Mouse (Mus musculus) embryonic facial prominence, embryonic 15.5 days (tissue): ENCODE results near the gene Rem1. TPM values are rescaled to one million over a fixed set of nuclear protein-coding genes. Genes with fewer than 3 reads are reported as not detected.

Source experiments
- ATAC-seq: fragments of 200-750 bp; cut with Nextera tagmentation; 2 replicates; pipeline ENCODE4 v1.8.0; 2017; ENCODE audit warnings: low read depth, moderate TSS enrichment; ENCODE audit not compliant: insufficient number of reproducible peaks, low FRiP score, low TSS enrichment
- H3K27ac ChIP-seq: fragments of 300-500 bp; sonication (generic); replicated peaks from 2 replicates; pipeline ENCODE4 v1.5.1; 2015; ENCODE audit warnings: mild to moderate bottlenecking, inconsistent platforms
- H3K27me3 ChIP-seq: fragments of 300-500 bp; sonication (generic); 2 replicates; pipeline ENCODE4 v1.6.1; 2015; ENCODE audit warnings: inconsistent platforms
- H3K36me3 ChIP-seq: fragments of 300-500 bp; sonication (generic); 2 replicates; pipeline ENCODE4 v1.6.1; 2015; ENCODE audit warnings: mild to moderate bottlenecking, inconsistent platforms
- H3K4me1 ChIP-seq: fragments of 300-500 bp; sonication (generic); 2 replicates; pipeline ENCODE4 v1.6.1; 2015; ENCODE audit warnings: inconsistent platforms
- H3K4me2 ChIP-seq: fragments of 300-500 bp; sonication (generic); replicated peaks from 2 replicates; pipeline ENCODE4 v1.6.1; 2015; ENCODE audit warnings: mild to moderate bottlenecking, inconsistent platforms
- H3K4me3 ChIP-seq: fragments of 300-500 bp; sonication (generic); replicated peaks from 2 replicates; pipeline ENCODE4 v1.5.1; 2015; ENCODE audit warnings: mild to moderate bottlenecking, inconsistent platforms
- H3K9ac ChIP-seq: fragments of 300-500 bp; sonication (generic); 2 replicates; pipeline ENCODE4 v1.6.1; 2015; ENCODE audit warnings: inconsistent platforms
- H3K9me3 ChIP-seq: fragments of 300-500 bp; sonication (generic); replicated peaks from 2 replicates; pipeline ENCODE4 v1.6.1; 2016; ENCODE audit warnings: inconsistent platforms
- WGBS: fragments of 180-500 bp; shearing (Covaris S2); methylation state at CpG from one replicate; pipeline ENCODE4 v1.1.7; 2015; 5-methylcytosine and 5-hydroxymethylcytosine counted together
- polyA plus RNA-seq: library from polyadenylated mRNA; unstranded; fragments of >200 nt; fragmentation: Nextera tagmentation; extraction: Ambion mirVana; gene quantifications from 2 replicates; pipeline ENCODE4 v1.2.1, GENCODE M21; 2015

Rem1 gene
- polyA plus RNA-seq, 1 experiment from 2014 or later, result 5.3 TPM

- Histone ChIP-seq H3K27me3 (no peaks in the 10 kb centered on the region), H3K4me3 (no peak overlapping the region), H3K9me3 (no peaks in the 10 kb centered on the region), H3K4me1 (no peaks in the 10 kb centered on the region), H3K27ac (no peak overlapping the region), H3K9ac (no peak overlapping the region), H3K36me3 (no peaks in the 10 kb centered on the region), H3K4me2 (no peak overlapping the region)
- WGBS, result 86% methylated on average over 1 of the region's 1 CpGs
- no peak for ATAC-seq
These were observed 18.0 kb upstream of the Rem1 start for GRCm38 (mm10) chr2:152608719-152609118.

- ATAC-seq, result no peak
- H3K9ac ChIP-seq, result no peak overlapping the region
- H3K27me3 ChIP-seq, result no peaks in the 10 kb centered on the region
- no peaks in the 10 kb centered on the region for H3K9me3 ChIP-seq
- 36% methylated on average over 7 of the region's 8 CpGs for WGBS
- H3K36me3 ChIP-seq, result no peaks in the 10 kb centered on the region
- H3K4me3 ChIP-seq, result no peak overlapping the region
- no peak overlapping the region for H3K27ac ChIP-seq
- H3K4me2 ChIP-seq, result no peak overlapping the region
- H3K4me1 ChIP-seq, result no peaks in the 10 kb centered on the region
These were observed 14.6 kb upstream of the Rem1 start for GRCm38 (mm10) chr2:152612193-152612592.

GRCm38 (mm10) chr2:152615563-152615962 lies 11.2 kb upstream of the Rem1 start:
- Histone ChIP-seq H3K4me3 (no peak overlapping the region), H3K36me3 (no peaks in the 10 kb centered on the region), H3K4me1 (0 out of 2 replicates have a peak, but pooled peaks cover under 1% of the 10 kb centered on the region), H3K27me3 (no peaks in the 10 kb centered on the region), H3K9me3 (no peaks in the 10 kb centered on the region), H3K27ac (no peak overlapping the region), H3K4me2 (no peak overlapping the region), H3K9ac (no peak overlapping the region)
- WGBS, result 9% methylated on average over 7 of the region's 7 CpGs
- ATAC-seq, result no peak; the same call in 1 of the 2 replicates

GRCm38 (mm10) chr2:152616470-152616869 lies 10.3 kb upstream of the Rem1 start:
- Histone ChIP-seq H3K9me3 (no peaks in the 10 kb centered on the region), H3K4me3 (no peak overlapping the region), H3K9ac (no peak overlapping the region), H3K4me1 (0 out of 2 replicates have a peak, but pooled peaks cover 6% of the 10 kb centered on the region), H3K27ac (no peak overlapping the region), H3K4me2 (no peak overlapping the region), H3K27me3 (no peaks in the 10 kb centered on the region), H3K36me3 (no peaks in the 10 kb centered on the region)
- no peak for ATAC-seq
- WGBS, result 65% methylated on average over 6 of the region's 6 CpGs

- Histone ChIP-seq H3K9ac (no peak overlapping the region), H3K27ac (no peak overlapping the region), H3K4me3 (no peak overlapping the region), H3K27me3 (no peaks in the 10 kb centered on the region), H3K4me1 (0 out of 2 replicates have a peak, but pooled peaks cover 6% of the 10 kb centered on the region), H3K9me3 (no peaks in the 10 kb centered on the region), H3K36me3 (no peaks in the 10 kb centered on the region), H3K4me2 (no peak overlapping the region)
- WGBS, result 60% methylated on average over 5 of the region's 5 CpGs
- ATAC-seq, result no peak
These were observed 9.4 kb upstream of the Rem1 start for GRCm38 (mm10) chr2:152617374-152617773.

GRCm38 (mm10) chr2:152620367-152621134 lies 6.2 kb upstream of the Rem1 start:
- no peaks in the 10 kb centered on the region for H3K36me3 ChIP-seq
- no peaks in the 10 kb centered on the region for H3K9me3 ChIP-seq
- no peak overlapping the region for H3K4me3 ChIP-seq
- WGBS, result 48% methylated on average over 9 of the region's 9 CpGs
- H3K27ac ChIP-seq, result no peak overlapping the region
- H3K4me2 ChIP-seq, result no peak overlapping the region
- no peak for ATAC-seq
- no peak overlapping the region for H3K9ac ChIP-seq
- 0 out of 2 replicates have a peak, but pooled peaks cover 6% of the 10 kb centered on the region for H3K4me1 ChIP-seq
- peaks cover 4% of the 10 kb centered on the region; the same call in 1 of the 2 replicates for H3K27me3 ChIP-seq

- Histone ChIP-seq H3K4me1 (peaks cover 14% of the 10 kb centered on the region), H3K4me3 (no peak overlapping the region), H3K9ac (no peak overlapping the region), H3K27ac (no peak overlapping the region), H3K4me2 (no peak overlapping the region), H3K36me3 (no peaks in the 10 kb centered on the region), H3K27me3 (peaks cover 19% of the 10 kb centered on the region), H3K9me3 (no peaks in the 10 kb centered on the region)
- ATAC-seq, result no peak
- WGBS, result 83% methylated on average over 13 of the region's 13 CpGs
These were observed 4.6 kb upstream of the Rem1 start for GRCm38 (mm10) chr2:152622151-152622550.

GRCm38 (mm10) chr2:152622953-152623352 lies 3.8 kb upstream of the Rem1 start, which contains the start of gene Defb25:
Gene Defb25, minus strand, starts transcription at chr2:152623053.
- H3K9me3 ChIP-seq, result no peaks in the 10 kb centered on the region
- WGBS, result 72% methylated on average over 7 of the region's 7 CpGs
- H3K4me2 ChIP-seq, result no peak within 1 kb of the TSS
- peaks cover 19% of the 10 kb centered on the region for H3K4me1 ChIP-seq
- H3K4me3 ChIP-seq, result no peak within 1 kb of the TSS
- no peak within 1 kb of the TSS for H3K27ac ChIP-seq
- H3K9ac ChIP-seq, result no peak within 1 kb of the TSS
- ATAC-seq, result no peak
- peaks cover 26% of the 10 kb centered on the region for H3K27me3 ChIP-seq
- no peaks in the 10 kb centered on the region for H3K36me3 ChIP-seq

- Histone ChIP-seq H3K27me3 (peaks cover 40% of the 10 kb centered on the region), H3K27ac (no peak overlapping the region), H3K36me3 (no peaks in the 10 kb centered on the region), H3K9ac (no peak overlapping the region), H3K4me2 (no peak overlapping the region), H3K9me3 (no peaks in the 10 kb centered on the region), H3K4me3 (no peak overlapping the region), H3K4me1 (peaks cover 19% of the 10 kb centered on the region)
- 83% methylated on average over 2 of the region's 2 CpGs for WGBS
- no peak for ATAC-seq
These were observed 2.2 kb upstream of the Rem1 start for GRCm38 (mm10) chr2:152624566-152624965.

- ATAC-seq, result no peak
- WGBS, result 20% methylated on average over 1 of the region's 1 CpGs
- Histone ChIP-seq H3K9ac (no peak overlapping the region), H3K36me3 (no peaks in the 10 kb centered on the region), H3K27ac (no peak overlapping the region), H3K4me1 (peaks cover 19% of the 10 kb centered on the region), H3K27me3 (peaks cover 41% of the 10 kb centered on the region), H3K9me3 (no peaks in the 10 kb centered on the region), H3K4me2 (no peak overlapping the region), H3K4me3 (no peak overlapping the region)
These were observed 1.5 kb upstream of the Rem1 start for GRCm38 (mm10) chr2:152625256-152625655.

GRCm38 (mm10) chr2:152628066-152628465 lies 1.3 kb downstream of the Rem1 start:
- H3K4me3 ChIP-seq, result no peak overlapping the region
- no peak overlapping the region for H3K27ac ChIP-seq
- 41% methylated on average over 17 of the region's 17 CpGs for WGBS
- no peaks in the 10 kb centered on the region for H3K9me3 ChIP-seq
- H3K36me3 ChIP-seq, result no peaks in the 10 kb centered on the region
- ATAC-seq, result no peak
- peaks cover 13% of the 10 kb centered on the region for H3K4me1 ChIP-seq
- peak overlapping the region; percentile 88; the same call in 1 of the 2 replicates for H3K4me2 ChIP-seq
- H3K9ac ChIP-seq, result no peak overlapping the region
- peaks cover 41% of the 10 kb centered on the region for H3K27me3 ChIP-seq

- ATAC-seq, result no peak
- H3K9me3 ChIP-seq, result no peaks in the 10 kb centered on the region
- H3K27ac ChIP-seq, result no peak overlapping the region
- H3K27me3 ChIP-seq, result peaks cover 41% of the 10 kb centered on the region
- peaks cover 13% of the 10 kb centered on the region for H3K4me1 ChIP-seq
- H3K36me3 ChIP-seq, result no peaks in the 10 kb centered on the region
- H3K4me3 ChIP-seq, result no peak overlapping the region
- 61% methylated on average over 3 of the region's 3 CpGs for WGBS
- H3K9ac ChIP-seq, result no peak overlapping the region
- H3K4me2 ChIP-seq, result no peak overlapping the region
These were observed 2.5 kb downstream of the Rem1 start for GRCm38 (mm10) chr2:152629239-152629638.
